Mouse (Mus musculus) frontal cortex, adult 2 months (tissue): ENCODE measurements at regions not wholly inside any gene's neighbourhood (a gene's known extent, or its start where the extent isn't known, plus 50 kb on each side); places are given as distances from the start of the nearest gene placed in this dataset.

Experiments
- DNase-seq, 2 experiments: peaks; one replicate each; pipeline ENCODE4 v3.0.0; 2022; ENCODE audit warnings: low spot score in 1 of 2; ENCODE audit errors: extremely low spot score in 1 of 2

- DNase-seq: peak in 1 of 2 experiments; percentile 2
These were observed 205.5 kb upstream of the Hand2 start for GRCm38 (mm10) chr8:57115303-57115702.

- DNase-seq: no peak
These were observed 186.7 kb upstream of the Hand2 start for GRCm38 (mm10) chr8:57134041-57134440.

DNA sequence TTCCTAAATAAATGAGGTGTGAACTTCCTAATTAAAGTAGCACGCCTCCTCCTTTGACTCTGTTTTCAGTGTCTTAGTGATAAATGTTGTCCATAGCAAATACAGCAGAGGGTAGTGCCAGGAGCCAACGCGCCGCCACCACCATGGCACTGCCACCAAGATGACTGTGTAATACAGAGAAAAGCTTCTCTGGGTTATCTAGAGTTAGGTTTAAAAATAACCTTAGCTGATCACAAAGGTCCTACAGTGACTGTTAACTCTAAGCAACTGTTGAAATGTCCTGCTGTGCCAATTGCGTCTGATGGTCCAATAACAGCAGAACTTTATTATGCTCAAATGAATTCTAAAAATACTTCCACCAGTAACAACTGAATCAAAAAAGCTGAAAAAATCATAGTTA, 186.1 kb upstream of the Hand2 start:
- DNase-seq: no peak

DNA sequence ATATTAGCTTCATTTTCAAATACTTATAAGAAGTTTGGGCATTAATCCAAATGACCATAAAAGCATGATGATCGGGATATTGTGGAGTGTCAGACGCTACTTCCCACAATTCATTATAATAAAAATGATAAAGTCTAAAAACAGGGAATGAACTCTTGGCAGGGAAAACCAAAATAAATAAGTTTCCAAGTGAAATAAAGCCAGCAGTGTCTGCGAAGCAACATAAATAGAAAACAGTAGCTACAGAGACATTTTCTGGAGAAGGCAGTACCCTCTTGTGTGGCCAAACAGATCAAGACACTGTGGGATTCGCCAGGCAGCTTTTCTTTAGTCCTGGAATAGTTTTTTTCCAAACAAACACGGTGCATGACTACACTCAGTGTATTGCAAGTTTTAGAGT, 172.7 kb upstream of the Hand2 start:
- DNase-seq: no peak

GRCm38 (mm10) chr8:57191153-57191552, 129.6 kb upstream of the Hand2 start:
- DNase-seq: no peak

DNA sequence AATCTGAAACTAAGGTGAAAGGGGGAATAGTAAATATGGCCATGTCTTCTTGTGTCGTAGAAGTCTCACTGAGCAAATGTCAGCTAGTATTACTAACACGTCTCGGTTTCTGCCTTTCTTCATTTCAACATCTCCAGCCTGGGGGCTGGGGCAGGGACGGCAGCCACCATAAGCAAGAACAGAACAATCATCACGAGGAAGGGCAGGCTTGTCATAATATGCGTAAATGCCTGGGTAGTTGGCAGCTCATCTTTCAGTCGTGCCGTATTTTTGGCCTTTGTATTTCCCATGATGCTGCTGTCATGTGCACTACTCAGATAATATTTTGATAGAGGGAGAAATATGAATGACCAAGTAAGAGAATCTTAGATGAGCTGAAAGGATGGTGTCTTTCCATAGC, 120.5 kb upstream of the Hand2 start:
- DNase-seq: no peak

- no peak for DNase-seq
These were observed 111.2 kb upstream of the Hand2 start for GRCm38 (mm10) chr8:57209584-57209983.

- DNase-seq: no peak
These were observed 107.7 kb upstream of the Hand2 start for GRCm38 (mm10) chr8:57213066-57213465.

GRCm38 (mm10) chr8:57213982-57214930, 106.5 kb upstream of the Hand2 start:
- no peak for DNase-seq

DNA sequence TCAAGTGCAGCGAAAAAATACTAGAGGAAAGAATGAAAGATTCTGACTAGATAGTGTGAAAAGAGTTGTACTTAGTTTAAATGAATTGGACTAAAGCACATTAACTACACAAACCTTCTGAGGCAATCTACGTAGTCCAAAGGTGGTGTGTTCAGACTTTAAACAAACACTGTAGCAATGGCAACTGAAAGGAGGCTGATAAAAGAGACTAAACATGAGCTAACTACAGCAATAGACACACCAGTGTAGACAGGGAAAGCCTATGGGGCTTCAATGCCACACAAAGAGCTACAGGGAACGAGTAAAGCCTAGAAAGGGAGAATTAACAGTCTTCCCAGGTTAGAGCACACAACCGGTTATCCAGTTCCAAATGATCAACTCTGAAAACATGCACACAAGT, 90.2 kb upstream of the Hand2 start:
- DNase-seq: no peak

DNA sequence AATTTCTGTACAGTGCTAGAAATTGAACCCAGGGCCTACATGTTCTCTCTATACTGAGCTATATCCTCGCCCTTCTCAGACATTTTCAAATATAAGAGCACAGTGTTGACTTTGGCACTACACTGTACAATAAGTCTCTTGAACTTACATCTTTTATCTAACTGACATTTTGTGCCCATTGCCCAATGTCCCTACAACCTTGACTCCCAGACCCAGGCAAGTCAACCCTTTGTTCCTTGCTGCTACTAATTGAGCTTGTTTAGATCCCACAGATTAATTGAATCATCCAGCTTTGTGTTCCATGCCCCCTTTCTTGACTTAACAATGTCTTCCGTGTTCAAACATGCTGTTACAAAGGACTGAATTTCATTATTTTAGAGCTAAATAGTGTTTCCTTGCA, 78.5 kb upstream of the Hand2 start:
- DNase-seq: no peak

DNA sequence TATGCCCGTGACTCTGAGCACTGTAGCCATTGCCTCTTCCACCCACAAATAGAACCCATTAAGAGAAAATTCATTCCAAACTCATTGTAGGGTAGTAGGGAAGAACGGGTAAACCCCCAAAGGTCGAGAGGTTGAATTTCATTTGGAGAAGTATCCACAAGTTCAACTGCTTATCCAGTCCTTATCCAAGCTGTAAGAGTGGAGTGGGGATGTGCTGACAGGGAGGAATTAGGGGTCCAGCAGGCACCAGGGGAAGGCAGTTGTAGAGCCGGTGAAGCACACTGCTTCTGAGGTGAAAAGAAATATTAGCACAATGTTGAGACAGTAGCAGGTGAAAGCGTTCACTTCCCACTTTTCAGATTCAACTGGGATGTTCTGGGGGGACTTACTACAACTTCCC, 71.7 kb upstream of the Hand2 start:
- DNase-seq: no peak
